In the genomic region with DNA sequence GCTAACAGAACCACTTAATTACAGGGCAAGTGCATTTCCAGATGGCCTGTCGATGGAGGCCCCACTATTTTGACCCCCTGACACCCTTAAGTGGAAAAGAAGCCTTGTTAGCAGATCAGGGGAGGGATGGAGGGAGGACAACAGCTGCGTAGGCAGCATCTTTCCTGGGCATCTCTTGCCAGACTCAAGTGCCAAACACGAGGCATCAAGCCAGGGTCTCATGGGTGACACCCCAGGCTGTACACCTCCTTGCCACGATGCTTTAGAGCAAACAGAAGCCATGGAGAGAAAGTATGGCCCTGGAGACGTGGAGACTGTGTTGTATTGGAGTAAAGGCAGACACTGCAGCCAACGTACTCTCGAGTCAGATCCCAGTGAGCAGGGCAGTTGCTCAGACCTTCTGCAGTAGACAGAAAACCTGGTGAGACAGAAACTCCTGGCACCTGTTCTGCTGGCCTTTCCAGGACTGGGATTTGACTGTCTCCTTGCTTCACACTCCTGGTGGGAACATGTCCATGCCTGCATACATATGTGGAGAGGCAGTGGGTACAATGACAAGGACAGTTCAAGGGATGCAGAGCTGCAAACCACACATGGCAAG, we compare ENCODE assay signal across 21 mouse cellular contexts.
DNase-seq lines count a peak whose midpoint lies in the region; ATAC-seq and TF ChIP-seq lines count a peak whose summit lies in the region.
"Had no signal": no experiment of that assay in that cellular context is flagged by ENCODE, and none has a peak within 500 bp of the region (broad histone marks: within the 10 kb centered on the region; RNA-seq: fewer than 3 reads in every experiment).

No protein-coding gene starts in this region.

- H3K27me3 ChIP-seq in forebrain, embryonic 15.5 days, result no peaks in the 10 kb centered on the region
- H3K27me3 ChIP-seq in forebrain, embryonic 16.5 days (replicated peaks; ENCODE audit: control insufficient read depth, insufficient read depth, low read length), result no peaks in the 10 kb centered on the region
- peaks cover 8% of the 10 kb centered on the region; the same call in 1 of the 2 replicates for H3K27me3 ChIP-seq in embryonic facial prominence, embryonic 10.5 days (replicated peaks; ENCODE audit: low read depth, poor library complexity, severe bottlenecking)
- no peaks in the 10 kb centered on the region for H3K27me3 ChIP-seq in neural tube, embryonic 15.5 days (replicated peaks)
- H3K27me3 ChIP-seq: heart, embryonic 15.5 days; limb, embryonic 13.5 days; liver, embryonic 13.5 days; midbrain, embryonic 13.5 days; neural tube, embryonic 12.5 days; stomach, embryonic 15.5 days had no signal

- 0 out of 2 replicates have a peak, but pooled peaks cover 7% of the 10 kb centered on the region for H3K4me1 ChIP-seq in forebrain, embryonic 15.5 days
- peaks cover 8% of the 10 kb centered on the region for H3K4me1 ChIP-seq in forebrain, embryonic 16.5 days (replicated peaks; ENCODE audit: control insufficient read depth, insufficient read depth, low read length)
- H3K4me1 ChIP-seq in embryonic facial prominence, embryonic 10.5 days, result peaks cover 24% of the 10 kb centered on the region
- H3K4me1 ChIP-seq in neural tube, embryonic 15.5 days, result peaks cover 11% of the 10 kb centered on the region
- H3K4me1 ChIP-seq: liver, embryonic 13.5 days; neural tube, embryonic 12.5 days; stomach, embryonic 15.5 days had no signal

- no peak overlapping the region for H3K4me2 ChIP-seq in forebrain, embryonic 15.5 days (replicated peaks)
- no peak overlapping the region for H3K4me2 ChIP-seq in forebrain, embryonic 16.5 days (ENCODE audit: low read length)
- H3K4me2 ChIP-seq in neural tube, embryonic 15.5 days, result no peak overlapping the region
- H3K4me2 ChIP-seq: heart, embryonic 15.5 days; limb, embryonic 13.5 days; liver, embryonic 13.5 days; midbrain, embryonic 13.5 days; neural tube, embryonic 12.5 days; stomach, embryonic 15.5 days had no signal

- TF ChIP-seq POLR2A in brain, embryonic 14.5 days (IDR thresholded peaks at IDR 0.05; ENCODE audit: borderline replicate concordance, extremely low read depth, insufficient read depth, insufficient read length, poor library complexity, severe bottlenecking), result no peak

- TF ChIP-seq CTCF in brain, embryonic 14.5 days (IDR thresholded peaks at IDR 0.05; ENCODE audit: borderline replicate concordance, extremely low read depth, insufficient read depth, insufficient read length), result no peak

- 60% methylated on average over 7 of the region's 7 CpGs for WGBS in forebrain, embryonic 15.5 days
- WGBS in forebrain, embryonic 16.5 days, result 61% methylated on average over 7 of the region's 7 CpGs
- WGBS in embryonic facial prominence, embryonic 10.5 days, result 60% methylated on average over 7 of the region's 7 CpGs
- 67% methylated on average over 7 of the region's 7 CpGs for whole genome bisulfite sequencing in neural tube, embryonic 15.5 days

- peak; percentile 40 for DNase-seq in brain, embryonic 14.5 days (ENCODE audit: low read depth)
- DNase-seq in cerebellum, adult 8-10 months, result peak; percentile 57
- DNase-seq in embryonic facial prominence, embryonic 10.5 days (ENCODE audit: low spot score), result peak; percentile 21
- no peak for DNase-seq in right cerebral cortex, adult 18-20 months
- DNase-seq: adrenal gland, postnatal 36 days; gastrocnemius, adult 2 months; kidney, postnatal 4 days; liver, embryonic 13.5 days; lung, postnatal 14 days; right cerebral cortex, postnatal 25 days; thymus, adult 18-20 months had no signal

- H3K9me3 ChIP-seq in forebrain, embryonic 15.5 days, result no peaks in the 10 kb centered on the region
- no peaks in the 10 kb centered on the region for H3K9me3 ChIP-seq in forebrain, embryonic 16.5 days (ENCODE audit: control insufficient read depth, low read length)
- H3K9me3 ChIP-seq in embryonic facial prominence, embryonic 10.5 days, result no peaks in the 10 kb centered on the region
- H3K9me3 ChIP-seq in neural tube, embryonic 15.5 days (replicated peaks), result no peaks in the 10 kb centered on the region
- H3K9me3 ChIP-seq: heart, embryonic 15.5 days; limb, embryonic 13.5 days; liver, embryonic 13.5 days; midbrain, embryonic 13.5 days; neural tube, embryonic 12.5 days; stomach, embryonic 15.5 days had no signal

- no peak overlapping the region for H3K9ac ChIP-seq in forebrain, embryonic 15.5 days (replicated peaks)
- no peak overlapping the region for H3K9ac ChIP-seq in forebrain, embryonic 16.5 days (replicated peaks; ENCODE audit: low read depth, low read length)
- H3K9ac ChIP-seq in neural tube, embryonic 15.5 days (replicated peaks), result no peak overlapping the region
- H3K9ac ChIP-seq: heart, embryonic 15.5 days; limb, embryonic 13.5 days; liver, embryonic 13.5 days; midbrain, embryonic 13.5 days; neural tube, embryonic 12.5 days; stomach, embryonic 15.5 days had no signal

- no peaks in the 10 kb centered on the region for H3K36me3 ChIP-seq in forebrain, embryonic 15.5 days
- H3K36me3 ChIP-seq in forebrain, embryonic 16.5 days (ENCODE audit: control insufficient read depth, insufficient read depth), result no peaks in the 10 kb centered on the region
- no peaks in the 10 kb centered on the region for H3K36me3 ChIP-seq in embryonic facial prominence, embryonic 10.5 days (replicated peaks)
- H3K36me3 ChIP-seq in neural tube, embryonic 15.5 days, result no peaks in the 10 kb centered on the region
- H3K36me3 ChIP-seq: heart, embryonic 15.5 days; limb, embryonic 13.5 days; liver, embryonic 13.5 days; midbrain, embryonic 13.5 days; neural tube, embryonic 12.5 days; stomach, embryonic 15.5 days had no signal

- no peak overlapping the region for H3K27ac ChIP-seq in forebrain, embryonic 15.5 days (replicated peaks)
- no peak overlapping the region for H3K27ac ChIP-seq in forebrain, embryonic 16.5 days (ENCODE audit: low read length)
- H3K27ac ChIP-seq in embryonic facial prominence, embryonic 10.5 days (replicated peaks), result no peak overlapping the region
- no peak overlapping the region for H3K27ac ChIP-seq in neural tube, embryonic 15.5 days (replicated peaks)
- H3K27ac ChIP-seq: gastrocnemius, adult 2 months; heart, embryonic 15.5 days; limb, embryonic 13.5 days; liver, embryonic 13.5 days; midbrain, embryonic 13.5 days; neural tube, embryonic 12.5 days; stomach, embryonic 15.5 days had no signal

- ATAC-seq in forebrain, embryonic 15.5 days (replicated peaks), result 0 out of 2 replicates have a peak, but pooled peaks have one; percentile 26
- ATAC-seq in forebrain, embryonic 16.5 days, result no peak
- no peak for ATAC-seq in neural tube, embryonic 15.5 days (ENCODE audit: low FRiP score)
- ATAC-seq: hindbrain, embryonic 16.5 days; intestine, embryonic 16.5 days; midbrain, embryonic 13.5 days had no signal

- no peak overlapping the region for H3K4me3 ChIP-seq in forebrain, embryonic 15.5 days
- no peak overlapping the region for H3K4me3 ChIP-seq in forebrain, embryonic 16.5 days (replicated peaks; ENCODE audit: low read length)
- no peak overlapping the region for H3K4me3 ChIP-seq in embryonic facial prominence, embryonic 10.5 days
- H3K4me3 ChIP-seq in neural tube, embryonic 15.5 days (replicated peaks), result no peak overlapping the region
- H3K4me3 ChIP-seq: gastrocnemius, adult 2 months; heart, embryonic 15.5 days; limb, embryonic 13.5 days; liver, embryonic 13.5 days; midbrain, embryonic 13.5 days; neural tube, embryonic 12.5 days; stomach, embryonic 15.5 days had no signal
